Comparison of ENCODE assay signal across 24 mouse cellular contexts in genomic region chr1:80202314-80202713, GRCm38 (mm10). TPM values are rescaled to one million over a fixed set of nuclear protein-coding genes. Genes with fewer than 3 reads are reported as not detected.
A peak's percentile ranks its signal among the peaks of the same experiment; 100 is the strongest.
DNase-seq lines count a peak whose midpoint lies in the region; ATAC-seq and TF ChIP-seq lines count a peak whose summit lies in the region.
"Had no signal": no experiment of that assay in that cellular context is flagged by ENCODE, and none has a peak within 500 bp of the region (broad histone marks: within the 10 kb centered on the region; RNA-seq: fewer than 3 reads in every experiment).

No protein-coding gene starts in this region.

- dilution Hi-C loops in CH12.LX (cut with MboI; ENCODE audit: extremely low pct_ligation_motif_present, extremely low pct_unique_long_range_greater_than_20kb, low sequenced_read_pairs), result no loop called here

- no peaks in the 10 kb centered on the region for H3K9me3 ChIP-seq in CH12.LX (replicated peaks; ENCODE audit: low read length)
- H3K9me3 ChIP-seq: embryonic facial prominence, embryonic 15.5 days; forebrain, embryonic 10.5 days; forebrain, embryonic 12.5 days had no signal

- no peaks in the 10 kb centered on the region for H3K27me3 ChIP-seq in CH12.LX (replicated peaks)
- H3K27me3 ChIP-seq: embryonic facial prominence, embryonic 13.5 days; embryonic facial prominence, embryonic 15.5 days; forebrain, embryonic 12.5 days had no signal

- no peak for TF ChIP-seq POLR2A in CH12.LX (IDR thresholded peaks at IDR 0.05; ENCODE audit: low read depth, low read length)

- TF ChIP-seq EP300 in CH12.LX (IDR thresholded peaks at IDR 0.05; ENCODE audit: low read length), result no peak

- H3K9ac ChIP-seq in CH12.LX (ENCODE audit: insufficient read depth, low read depth), result no peak overlapping the region
- H3K9ac ChIP-seq: embryonic facial prominence, embryonic 13.5 days; embryonic facial prominence, embryonic 15.5 days; forebrain, embryonic 12.5 days had no signal

- ATAC-seq in granulocyte monocyte progenitor cell, adult 5-6 weeks (replicated peaks; ENCODE audit: poor library complexity, severe bottlenecking), result peak; percentile 48; the same call in 1 of the 2 replicates
- ATAC-seq: CD4-positive, CD25-positive, alpha-beta regulatory T cell, adult 4 months; forebrain, embryonic 14.5 days; forebrain, embryonic 16.5 days had no signal

- H3K4me2 ChIP-seq in CH12.LX (ENCODE audit: insufficient read depth, low read depth, poor library complexity, severe bottlenecking), result no peak overlapping the region
- H3K4me2 ChIP-seq: embryonic facial prominence, embryonic 13.5 days; embryonic facial prominence, embryonic 15.5 days; forebrain, embryonic 12.5 days had no signal

- DNase-seq in CH12.LX (ENCODE audit: extremely low read depth) (no peak), MEL-GATA-1-ER (ENCODE audit: extremely low read depth, low read depth) (peak; percentile 7)
- DNase-seq in cerebellum, postnatal 14 days, result no peak
- no peak for DNase-seq in layer of hippocampus, postnatal 10 days (ENCODE audit: low spot score in 2 of 2)
- DNase-seq in adrenal gland, postnatal 25 days, result no peak
- DNase-seq in cerebellum, adult 18-20 months, result no peak
- DNase-seq: adrenal gland, postnatal 10 days; adrenal gland, postnatal 36 days; B cell, adult 2 months; cerebellum, adult 11-12 months; cerebellum, adult 8-10 months; cerebellum, adult 9-11 months; cerebellum, postnatal 25 days; embryo, embryonic 11 days had no signal

- TF ChIP-seq RAD21 in CH12.LX (IDR thresholded peaks at IDR 0.05; ENCODE audit: low read depth, low read length), result no peak

- H3K79me2 ChIP-seq in CH12.LX (replicated peaks; ENCODE audit: control insufficient read depth, extremely low read depth, insufficient read depth, poor library complexity, severe bottlenecking), result no peaks in the 10 kb centered on the region; the same call in 1 of the 2 replicates

- H3K4me1 ChIP-seq in CH12.LX (ENCODE audit: control insufficient read depth in 1 of 2, insufficient read depth in 2 of 2), result peaks cover 4 to 21% of the 10 kb centered on the region in 2 experiments; a peak in 3 of 4 replicates
- H3K4me1 ChIP-seq: embryonic facial prominence, embryonic 15.5 days; forebrain, embryonic 12.5 days had no signal

- H3K27ac ChIP-seq in CH12.LX (ENCODE audit: insufficient read depth, low read depth), result no peak overlapping the region
- H3K27ac ChIP-seq: embryonic facial prominence, embryonic 13.5 days; embryonic facial prominence, embryonic 15.5 days; forebrain, embryonic 10.5 days; forebrain, embryonic 12.5 days had no signal

- H3K36me3 ChIP-seq in CH12.LX (replicated peaks in 1 of 2; ENCODE audit: control insufficient read depth in 1 of 2, insufficient read depth in 1 of 2, low read length in 1 of 2), result peaks cover 27 to 63% of the 10 kb centered on the region in 2 experiments
- H3K36me3 ChIP-seq: embryonic facial prominence, embryonic 13.5 days; embryonic facial prominence, embryonic 15.5 days; forebrain, embryonic 10.5 days; forebrain, embryonic 12.5 days had no signal

- TF ChIP-seq CTCF in CH12.LX (conservative IDR thresholded peaks at IDR 0.05 in 1 of 2, IDR thresholded peaks at IDR 0.05 in 1 of 2; ENCODE audit: low read depth in 2 of 2, low read length in 2 of 2), result no peak

- no peak overlapping the region for H3K4me3 ChIP-seq in CH12.LX (replicated peaks in 1 of 3; ENCODE audit: low read depth in 2 of 3, low read length in 2 of 3, poor library complexity in 1 of 3)
- H3K4me3 ChIP-seq: embryonic facial prominence, embryonic 13.5 days; embryonic facial prominence, embryonic 15.5 days; erythroblast, embryonic 14.5 days; forebrain, embryonic 10.5 days; forebrain, embryonic 12.5 days had no signal

- in situ Hi-C loops in CH12.LX (cut with MboI; ENCODE audit: low pct_ligation_motif_present, low pct_unique_long_range_greater_than_20kb, low sequenced_read_pairs), result no loop called here

TF ChIP-seq in CH12.LX, 34 proteins besides CTCF, POLR2A, EP300 and RAD21:
- TF ChIP-seq ZNF384 (IDR thresholded peaks at IDR 0.05; ENCODE audit: low read depth, low read length) (peak; percentile 58), MYC (IDR thresholded peaks at IDR 0.05; ENCODE audit: low read depth, low read length) (no peak), TBP (conservative IDR thresholded peaks at IDR 0.05; ENCODE audit: low read depth, low read length) (no peak)

RNA-seq across cellular contexts. Expression of gene Fam124b, which starts 16.0 kb away (rescaled TPM):
- total RNA-seq in CH12.LX (2012; rRNA removed) (2.5 and 3.4 TPM in 2 replicates), CH12.LX (2014; rRNA removed) (1.6 and 1.7 TPM in 2 replicates)
- polyA plus RNA-seq in CH12.LX (2012; ENCODE audit: insufficient read length, low read depth), result 3.7 and 4.9 TPM in 2 replicates
- not detected in 2 replicates for total RNA-seq in granulocyte monocyte progenitor cell, adult 5-6 weeks (2014; fragmentation: Nextera tagmentation)
- not detected in 2 replicates for total RNA-seq in granulocyte monocyte progenitor cell, adult 5-6 weeks (2017)
- 1 to 10 TPM; 1.2 to 1.5 TPM for total RNA-seq in layer of hippocampus, postnatal 10 days (2021)
- total RNA-seq in adrenal gland, postnatal 25 days (2021), result 0.09 TPM in 1 of 2 replicates, not detected in the other
- polyA plus RNA-seq: erythroblast, embryonic 14.5 days; frontal cortex, adult 2 months had no signal
